Mouse (Mus musculus) intestine, embryonic 14.5 days (tissue): ENCODE data around the gene B3galt4. TPM values are rescaled to one million over a fixed set of nuclear protein-coding genes. Genes with fewer than 3 reads are reported as not detected.

Experiments
- ATAC-seq: fragments of 200-750 bp; cut with Nextera tagmentation; replicated peaks from 2 replicates; pipeline ENCODE4 v1.8.0; 2017; ENCODE audit warnings: low read depth, moderate number of reproducible peaks, moderate TSS enrichment, moderate library complexity; ENCODE audit not compliant: low FRiP score, low TSS enrichment
- DNase-seq: peaks from one replicate; pipeline ENCODE4 v3.0.0-alpha.2; 2018; ENCODE audit warnings: low spot score
- H3K27ac ChIP-seq: fragments of 300-500 bp; sonication (generic); 2 replicates; pipeline ENCODE4 v1.5.1; 2014; ENCODE audit warnings: low read depth, mild to moderate bottlenecking, control low read depth
- H3K27me3 ChIP-seq: fragments of 300-500 bp; sonication (generic); replicated peaks from 2 replicates; pipeline ENCODE4 v1.6.1; 2014; ENCODE audit warnings: low read length, control low read depth; ENCODE audit not compliant: control insufficient read depth, insufficient read depth
- H3K36me3 ChIP-seq: fragments of 300-500 bp; sonication (generic); 2 replicates; pipeline ENCODE4 v1.6.1; 2014; ENCODE audit warnings: low read length, control low read depth; ENCODE audit not compliant: control insufficient read depth, insufficient read depth
- H3K4me1 ChIP-seq: fragments of 300-500 bp; sonication (generic); replicated peaks from 2 replicates; pipeline ENCODE4 v1.6.1; 2014; ENCODE audit warnings: low read length, control low read depth, mixed read lengths; ENCODE audit not compliant: control insufficient read depth, insufficient read depth
- H3K4me2 ChIP-seq: fragments of 300-500 bp; sonication (generic); 2 replicates; pipeline ENCODE4 v1.6.1; 2014; ENCODE audit warnings: low read length
- H3K4me3 ChIP-seq: fragments of 300-500 bp; sonication (generic); 2 replicates; pipeline ENCODE4 v1.5.1; 2014; ENCODE audit warnings: low read depth, low read length, control low read depth, mixed read lengths
- H3K9ac ChIP-seq: fragments of 300-500 bp; sonication (generic); 2 replicates; pipeline ENCODE4 v1.6.1; 2014; ENCODE audit warnings: mild to moderate bottlenecking, low read length
- H3K9me3 ChIP-seq: fragments of 300-500 bp; sonication (generic); 2 replicates; pipeline ENCODE4 v1.6.1; 2016; ENCODE audit warnings: low read length, control low read depth; ENCODE audit not compliant: control insufficient read depth
- WGBS: fragments of 180-500 bp; shearing (Covaris S2); extraction: QIAGEN DNeasy Blood & Tissue Kit; methylation state at CpG from one replicate; pipeline ENCODE4 v1.1.7; 2014; 5-methylcytosine and 5-hydroxymethylcytosine counted together
- polyA plus RNA-seq: library from polyadenylated mRNA; unstranded; fragments of >200 nt; fragmentation: Nextera tagmentation; extraction: Ambion mirVana; gene quantifications from 2 replicates; pipeline ENCODE4 v1.2.1, GENCODE M21; 2014

The B3galt4 gene
- polyA plus RNA-seq, 1 experiment from 2014 or later = 3.7 TPM

- Histone ChIP-seq H3K36me3 (no peaks in the 10 kb centered on the region), H3K4me2 (no peak overlapping the region), H3K27me3 (no peaks in the 10 kb centered on the region), H3K9me3 (no peaks in the 10 kb centered on the region), H3K4me1 (no peaks in the 10 kb centered on the region), H3K4me3 (no peak overlapping the region), H3K27ac (no peak overlapping the region), H3K9ac (no peak overlapping the region)
- DNase-seq (no peak), ATAC-seq (no peak)
- WGBS = 85% methylated on average over 4 of the region's 4 CpGs
Measured at GRCm38 (mm10) chr17:33900989-33901314, 50.3 kb downstream of the B3galt4 start.

GRCm38 (mm10) chr17:33900281-33900988, 50.9 kb downstream of the B3galt4 start:
- no peak overlapping the region for H3K4me2 ChIP-seq
- H3K36me3 ChIP-seq = no peaks in the 10 kb centered on the region
- H3K9me3 ChIP-seq = no peaks in the 10 kb centered on the region
- WGBS = 50% methylated on average over 7 of the region's 7 CpGs
- no peaks in the 10 kb centered on the region for H3K27me3 ChIP-seq
- DNase-seq (no peak), ATAC-seq (no peak)
- no peak overlapping the region for H3K9ac ChIP-seq
- no peaks in the 10 kb centered on the region for H3K4me1 ChIP-seq
- H3K4me3 ChIP-seq = no peak overlapping the region
- no peak overlapping the region for H3K27ac ChIP-seq

Other genes starting within 250 kb of the B3galt4 start
- gene March2, start 232.8 kb downstream of the B3galt4 start, polyA plus RNA-seq = 47.0 and 47.2 TPM in 2 replicates
- gene Rab11b, start 191.0 kb downstream of the B3galt4 start, polyA plus RNA-seq = 209 and 261 TPM in 2 replicates
- gene Angptl4, start 169.7 kb downstream of the B3galt4 start, polyA plus RNA-seq = 18.0 and 22.0 TPM in 2 replicates
- gene Kank3, start 141.0 kb downstream of the B3galt4 start, polyA plus RNA-seq = 28.0 and 28.8 TPM in 2 replicates
- gene Rps28, start 126.9 kb downstream of the B3galt4 start, polyA plus RNA-seq = 1,343 and 1,538 TPM in 2 replicates
- gene Ndufa7, start 126.9 kb downstream of the B3galt4 start, polyA plus RNA-seq = 589 and 606 TPM in 2 replicates
- 77.8 and 86.7 TPM in 2 replicates for gene Cd320, start 108.4 kb downstream of the B3galt4 start, polyA plus RNA-seq
- gene Gm7029, start 77.7 kb downstream of the B3galt4 start, polyA plus RNA-seq = not detected in 2 replicates
- gene Kifc1, start 60.8 kb downstream of the B3galt4 start, polyA plus RNA-seq = 6.7 and 9.4 TPM in 2 replicates
- 0.23 TPM in 2 replicates for gene Platr17, start 46.4 kb downstream of the B3galt4 start, polyA plus RNA-seq
- 41.8 and 42.7 TPM in 2 replicates for gene Daxx, start 42.1 kb downstream of the B3galt4 start, polyA plus RNA-seq
- 32.3 and 32.5 TPM in 2 replicates for gene Tapbp, start 35.6 kb downstream of the B3galt4 start, polyA plus RNA-seq
- gene Zbtb22, start 35.6 kb downstream of the B3galt4 start, polyA plus RNA-seq = 9.4 and 9.8 TPM in 2 replicates
- 31.3 and 34.5 TPM in 2 replicates for gene Rgl2, start 21.9 kb downstream of the B3galt4 start, polyA plus RNA-seq
- gene Pfdn6, start 11.1 kb downstream of the B3galt4 start, polyA plus RNA-seq = 163 and 175 TPM in 2 replicates
- gene Wdr46, start 10.8 kb downstream of the B3galt4 start, polyA plus RNA-seq = 28.6 and 31.8 TPM in 2 replicates
- 32.4 and 35.3 TPM in 2 replicates for gene Vps52, start 4.3 kb upstream of the B3galt4 start, polyA plus RNA-seq
- gene Rps18, start 4.5 kb upstream of the B3galt4 start, polyA plus RNA-seq = 2,375 and 2,437 TPM in 2 replicates
- gene H2-K1, start 48.9 kb upstream of the B3galt4 start, polyA plus RNA-seq = 105 and 137 TPM in 2 replicates
- gene Ring1, start 73.2 kb upstream of the B3galt4 start, polyA plus RNA-seq = 4.4 and 5.9 TPM in 2 replicates
- gene H2-Ke6, start 76.6 kb upstream of the B3galt4 start, polyA plus RNA-seq = 49.7 and 53.6 TPM in 2 replicates
- 86.4 and 89.5 TPM in 2 replicates for gene Slc39a7, start 80.2 kb upstream of the B3galt4 start, polyA plus RNA-seq
- gene Rxrb, start 80.3 kb upstream of the B3galt4 start, polyA plus RNA-seq = 21.5 and 28.5 TPM in 2 replicates
- gene Col11a2, start 87.9 kb upstream of the B3galt4 start, polyA plus RNA-seq = 0.44 and 0.66 TPM in 2 replicates
- gene H2-Oa, start 140.9 kb upstream of the B3galt4 start, polyA plus RNA-seq = 0.75 and 1.1 TPM in 2 replicates
- 11.0 and 13.5 TPM in 2 replicates for gene H2-DMa, start 168.1 kb upstream of the B3galt4 start, polyA plus RNA-seq
- 124 and 144 TPM in 2 replicates for gene Brd2, start 171.1 kb upstream of the B3galt4 start, polyA plus RNA-seq
- 0.15 and 0.42 TPM in 2 replicates for gene H2-DMb2, start 191.8 kb upstream of the B3galt4 start, polyA plus RNA-seq
- 1.7 and 1.8 TPM in 2 replicates for gene H2-DMb1, start 201.6 kb upstream of the B3galt4 start, polyA plus RNA-seq
- 4.2 and 4.9 TPM in 2 replicates for gene Tap1, start 236.1 kb upstream of the B3galt4 start, polyA plus RNA-seq
- 4.6 and 4.7 TPM in 2 replicates for gene Psmb9, start 236.3 kb upstream of the B3galt4 start, polyA plus RNA-seq
- gene Psmb8, start 246.2 kb upstream of the B3galt4 start, polyA plus RNA-seq = 13.7 and 14.0 TPM in 2 replicates